Mouse (Mus musculus) embryonic facial prominence, embryonic 13.5 days (tissue): ENCODE data around the gene Cdh15. TPM values are rescaled to one million over a fixed set of nuclear protein-coding genes. Genes with fewer than 3 reads are reported as not detected.

Experiments
- ATAC-seq: fragments of 200-750 bp; cut with Nextera tagmentation; 2 replicates; pipeline ENCODE4 v1.8.0; 2017; ENCODE audit warnings: low read depth; ENCODE audit not compliant: insufficient number of reproducible peaks, insufficient read depth, low FRiP score, low TSS enrichment
- H3K27ac ChIP-seq: fragments of 300-500 bp; sonication (generic); 2 replicates; pipeline ENCODE4 v1.5.1; 2015; ENCODE audit warnings: moderate library complexity, mild to moderate bottlenecking, inconsistent platforms
- H3K27me3 ChIP-seq: fragments of 300-500 bp; sonication (generic); 2 replicates; pipeline ENCODE4 v1.6.1; 2015; ENCODE audit warnings: mild to moderate bottlenecking, inconsistent platforms
- H3K36me3 ChIP-seq: fragments of 300-500 bp; sonication (generic); 2 replicates; pipeline ENCODE4 v1.6.1; 2015; ENCODE audit warnings: mild to moderate bottlenecking, inconsistent platforms
- H3K4me1 ChIP-seq: fragments of 300-500 bp; sonication (generic); 2 replicates; pipeline ENCODE4 v1.6.1; 2015; ENCODE audit warnings: inconsistent platforms
- H3K4me2 ChIP-seq: fragments of 300-500 bp; sonication (generic); 2 replicates; pipeline ENCODE4 v1.6.1; 2015; ENCODE audit warnings: moderate library complexity, mild to moderate bottlenecking, inconsistent platforms
- H3K4me3 ChIP-seq: fragments of 300-500 bp; sonication (generic); 2 replicates; pipeline ENCODE4 v1.5.1; 2015; ENCODE audit warnings: mild to moderate bottlenecking, inconsistent platforms
- H3K9ac ChIP-seq: fragments of 300-500 bp; sonication (generic); 2 replicates; pipeline ENCODE4 v1.6.1; 2015; ENCODE audit warnings: mild to moderate bottlenecking, inconsistent platforms
- H3K9me3 ChIP-seq: fragments of 300-500 bp; sonication (generic); 2 replicates; pipeline ENCODE4 v1.6.1; 2016; ENCODE audit warnings: inconsistent platforms
- WGBS: fragments of 180-500 bp; shearing (Covaris S2); methylation state at CpG from one replicate; pipeline ENCODE4 v1.1.7; 2015; ENCODE audit warnings: mixed read lengths; 5-methylcytosine and 5-hydroxymethylcytosine counted together
- polyA plus RNA-seq: library from polyadenylated mRNA; unstranded; fragments of >200 nt; fragmentation: Nextera tagmentation; extraction: Ambion mirVana; gene quantifications from 2 replicates; pipeline ENCODE4 v1.2.1, GENCODE M21; 2015

The Cdh15 gene
- polyA plus RNA-seq, 1 experiment from 2014 or later, result 5.0 TPM

- Histone ChIP-seq H3K27me3 (no peaks in the 10 kb centered on the region), H3K27ac (no peak overlapping the region), H3K9me3 (no peaks in the 10 kb centered on the region), H3K9ac (no peak overlapping the region), H3K4me3 (no peak overlapping the region), H3K4me1 (no peaks in the 10 kb centered on the region), H3K36me3 (peaks cover 97% of the 10 kb centered on the region), H3K4me2 (no peak overlapping the region)
- ATAC-seq, result no peak
- 91% methylated on average over 12 of the region's 12 CpGs for WGBS
These were observed 45.7 kb downstream of the Cdh15 start for GRCm38 (mm10) chr8:122893451-122893850.

DNA sequence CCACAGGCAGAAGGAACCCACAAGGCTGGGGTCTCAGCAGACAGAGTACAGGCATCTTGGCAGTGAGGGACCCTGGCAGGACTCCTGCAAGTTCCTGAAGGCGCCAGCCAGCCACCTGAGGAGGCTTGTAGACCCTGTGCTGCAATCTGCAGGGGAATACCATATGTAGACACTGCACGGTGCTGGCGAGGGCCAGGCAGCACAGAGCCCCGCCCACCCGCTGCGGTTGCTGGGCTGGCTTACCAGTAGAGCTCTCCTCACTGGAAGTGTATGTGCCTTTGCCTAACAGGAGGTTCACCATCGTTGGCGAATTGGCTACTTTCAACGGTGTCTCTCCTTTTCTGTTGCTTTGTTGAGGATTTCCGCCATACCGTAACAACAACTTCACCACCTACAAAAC lies 48.6 kb downstream of the Cdh15 start:
- Histone ChIP-seq H3K27me3 (no peaks in the 10 kb centered on the region), H3K9me3 (no peaks in the 10 kb centered on the region), H3K9ac (no peak overlapping the region), H3K27ac (no peak overlapping the region), H3K4me3 (no peak overlapping the region), H3K4me2 (no peak overlapping the region), H3K4me1 (no peaks in the 10 kb centered on the region), H3K36me3 (peaks cover 93% of the 10 kb centered on the region)
- no peak for ATAC-seq
- 94% methylated on average over 11 of the region's 11 CpGs for WGBS

DNA sequence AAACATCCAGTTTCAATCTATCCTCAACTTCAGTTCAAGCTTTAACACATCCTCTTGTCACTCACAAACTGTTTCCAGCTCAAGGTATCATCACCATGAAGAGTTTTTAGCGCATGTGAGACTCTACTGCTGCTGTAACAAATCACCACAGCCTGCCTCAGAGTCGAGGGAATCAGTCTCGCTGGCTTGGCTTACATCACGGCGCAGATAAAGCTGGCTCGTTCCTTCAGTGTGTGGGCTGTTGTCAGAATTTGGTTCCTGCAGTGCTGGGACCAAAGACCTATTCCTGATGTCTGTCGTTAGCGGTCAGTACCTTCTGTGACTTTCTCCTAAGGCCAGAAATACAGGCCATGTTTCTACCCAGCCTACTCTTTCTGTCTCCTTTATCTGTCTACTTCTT lies 49.4 kb downstream of the Cdh15 start:
- Histone ChIP-seq H3K36me3 (peaks cover 84% of the 10 kb centered on the region), H3K9ac (no peak overlapping the region), H3K4me1 (no peaks in the 10 kb centered on the region), H3K4me3 (no peak overlapping the region), H3K27me3 (no peaks in the 10 kb centered on the region), H3K27ac (no peak overlapping the region), H3K9me3 (no peaks in the 10 kb centered on the region), H3K4me2 (no peak overlapping the region)
- no peak for ATAC-seq
- WGBS, result 91% methylated on average over 8 of the region's 8 CpGs

GRCm38 (mm10) chr8:122898018-122898417 lies 50.3 kb downstream of the Cdh15 start:
- Histone ChIP-seq H3K4me2 (no peak overlapping the region), H3K4me3 (no peak overlapping the region), H3K27ac (no peak overlapping the region), H3K4me1 (no peaks in the 10 kb centered on the region), H3K27me3 (no peaks in the 10 kb centered on the region), H3K36me3 (peaks cover 76% of the 10 kb centered on the region), H3K9ac (no peak overlapping the region), H3K9me3 (no peaks in the 10 kb centered on the region)
- WGBS, result 83% methylated on average over 4 of the region's 4 CpGs
- ATAC-seq, result no peak

DNA sequence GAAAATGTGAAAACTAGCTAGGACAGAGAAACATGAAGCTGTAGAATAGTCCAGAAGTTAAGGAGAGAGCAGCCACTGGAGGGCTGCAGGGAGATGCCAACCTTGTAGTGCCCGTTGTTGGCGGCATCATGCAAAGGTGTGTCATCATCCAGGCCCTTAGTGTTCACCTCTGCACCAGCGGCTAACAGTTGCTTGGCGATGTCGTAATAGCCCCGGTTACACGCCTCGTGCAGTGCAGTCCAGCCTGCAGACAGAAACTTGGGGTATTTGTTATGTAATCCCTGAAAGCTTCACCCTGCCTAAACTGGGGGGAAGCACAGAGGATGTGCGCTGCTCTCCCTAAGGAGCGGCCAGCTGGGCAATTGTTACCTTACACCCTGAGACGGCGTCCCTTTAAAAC lies 50.7 kb downstream of the Cdh15 start:
- no peak for ATAC-seq
- 95% methylated on average over 12 of the region's 12 CpGs for WGBS
- Histone ChIP-seq H3K4me1 (no peaks in the 10 kb centered on the region), H3K4me2 (no peak overlapping the region), H3K36me3 (peaks cover 72% of the 10 kb centered on the region), H3K9ac (no peak overlapping the region), H3K27ac (no peak overlapping the region), H3K4me3 (no peak overlapping the region), H3K27me3 (no peaks in the 10 kb centered on the region), H3K9me3 (no peaks in the 10 kb centered on the region)

- Histone ChIP-seq H3K27me3 (no peaks in the 10 kb centered on the region), H3K27ac (no peak overlapping the region), H3K36me3 (peaks cover 66% of the 10 kb centered on the region), H3K4me2 (no peak overlapping the region), H3K4me1 (no peaks in the 10 kb centered on the region), H3K9ac (no peak overlapping the region), H3K9me3 (no peaks in the 10 kb centered on the region), H3K4me3 (no peak overlapping the region)
- no peak for ATAC-seq
- 81% methylated on average over 5 of the region's 5 CpGs for WGBS
These were observed 51.3 kb downstream of the Cdh15 start for GRCm38 (mm10) chr8:122899085-122899484.

GRCm38 (mm10) chr8:122901476-122901875 lies 53.7 kb downstream of the Cdh15 start:
- 92% methylated on average over 7 of the region's 7 CpGs for WGBS

DNA sequence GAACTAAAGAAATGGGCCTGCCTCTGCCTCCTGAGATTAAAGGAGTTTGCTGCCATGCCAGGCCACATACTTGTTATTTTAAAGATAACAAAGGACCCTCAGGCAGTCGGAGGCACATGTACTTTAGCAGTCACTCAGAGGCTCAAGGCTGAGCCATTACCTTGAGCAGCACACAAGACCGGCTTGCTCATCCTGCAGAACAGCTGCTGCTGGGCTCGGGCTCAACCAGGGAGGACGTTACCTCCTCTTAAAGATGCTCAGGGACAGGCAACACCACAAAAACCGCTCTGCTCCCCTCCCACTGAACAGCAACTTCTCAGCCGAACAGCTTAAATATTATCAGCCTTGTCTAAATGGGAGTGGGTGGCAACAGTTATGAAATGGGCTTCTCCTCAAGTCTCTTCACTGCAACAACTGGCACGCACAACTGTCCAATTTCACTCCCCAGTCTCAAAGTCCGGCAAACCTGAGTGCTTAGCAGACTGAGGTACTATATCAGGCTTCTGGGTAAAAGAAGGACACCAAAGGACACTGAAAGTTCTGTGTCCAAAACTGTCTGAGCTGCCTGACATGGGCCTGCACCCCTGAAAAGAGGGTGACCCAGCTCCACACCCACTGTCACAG lies 54.2 kb downstream of the Cdh15 start:
- Histone ChIP-seq H3K9me3 (no peaks in the 10 kb centered on the region), H3K27ac (no peak overlapping the region), H3K27me3 (no peaks in the 10 kb centered on the region), H3K4me2 (no peak overlapping the region), H3K4me3 (no peak overlapping the region), H3K9ac (no peak overlapping the region), H3K36me3 (peaks cover 40% of the 10 kb centered on the region), H3K4me1 (peaks cover 7% of the 10 kb centered on the region; the same call in 1 of the 2 replicates)
- ATAC-seq, result no peak
- 85% methylated on average over 8 of the region's 8 CpGs for WGBS

More at GRCm38 (mm10) chr8:122901476-122901875, 53.7 kb downstream of the Cdh15 start:
- Histone ChIP-seq H3K27ac (no peak overlapping the region), H3K9ac (no peak overlapping the region), H3K36me3 (peaks cover 43% of the 10 kb centered on the region), H3K4me3 (no peak overlapping the region), H3K4me1 (peaks cover 4% of the 10 kb centered on the region; the same call in 1 of the 2 replicates), H3K27me3 (no peaks in the 10 kb centered on the region), H3K9me3 (no peaks in the 10 kb centered on the region), H3K4me2 (no peak overlapping the region)
- no peak for ATAC-seq

- H3K36me3 ChIP-seq, result peaks cover 40% of the 10 kb centered on the region
- WGBS, result 89% methylated on average over 3 of the region's 3 CpGs
These were observed 54.8 kb downstream of the Cdh15 start for GRCm38 (mm10) chr8:122902581-122902980.

DNA sequence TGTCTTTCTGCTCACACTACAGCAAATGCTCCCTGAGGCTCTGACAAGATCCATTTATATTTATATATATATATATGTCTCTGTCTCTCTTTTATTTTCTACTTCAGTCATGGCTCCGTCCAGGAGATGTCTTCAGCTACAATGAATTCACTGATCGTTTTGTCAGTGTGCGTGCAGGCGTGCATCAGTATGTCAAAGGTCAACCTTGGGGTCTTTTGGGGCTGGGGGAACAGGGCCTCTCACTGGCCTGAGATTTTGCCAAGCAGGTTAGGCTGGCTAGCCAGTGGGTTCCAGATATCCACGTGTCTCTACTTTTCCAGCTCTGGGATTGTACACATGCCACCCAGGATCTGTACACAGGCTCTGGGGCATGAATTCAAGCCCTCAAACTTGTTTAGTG lies 55.2 kb downstream of the Cdh15 start:
- no peak overlapping the region for H3K9ac ChIP-seq
- WGBS, result 65% methylated on average over 5 of the region's 5 CpGs

More at GRCm38 (mm10) chr8:122902581-122902980, 54.8 kb downstream of the Cdh15 start:
- no peaks in the 10 kb centered on the region for H3K27me3 ChIP-seq
- no peak overlapping the region for H3K4me2 ChIP-seq
- ATAC-seq, result no peak
- H3K4me3 ChIP-seq, result no peak overlapping the region
- no peak overlapping the region for H3K9ac ChIP-seq
- H3K27ac ChIP-seq, result no peak overlapping the region
- H3K9me3 ChIP-seq, result no peaks in the 10 kb centered on the region
- peaks cover 7% of the 10 kb centered on the region; the same call in 1 of the 2 replicates for H3K4me1 ChIP-seq

DNA sequence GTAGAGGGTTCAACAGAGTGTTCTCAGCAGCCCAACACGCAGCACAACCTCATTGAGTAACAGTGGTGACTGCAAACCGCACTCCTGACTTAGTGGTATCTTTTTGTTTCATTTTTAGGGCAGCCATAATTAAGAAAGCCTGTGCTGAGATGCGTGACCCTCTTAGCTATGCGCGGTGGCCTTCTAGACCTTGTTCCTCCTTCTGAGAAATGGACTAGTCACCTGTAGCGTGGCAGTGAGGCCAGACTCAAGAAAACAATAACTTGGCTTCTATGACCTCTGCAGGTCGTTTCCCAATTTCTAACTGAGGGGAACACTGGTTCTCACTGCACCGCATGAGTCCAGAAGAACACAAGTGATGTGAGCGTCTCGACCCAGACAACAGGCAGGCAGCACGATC lies 56.7 kb downstream of the Cdh15 start:
- H3K9ac ChIP-seq, result no peak overlapping the region
- H3K27ac ChIP-seq, result no peak overlapping the region
- ATAC-seq, result no peak
- no peaks in the 10 kb centered on the region for H3K27me3 ChIP-seq
- no peak overlapping the region for H3K4me3 ChIP-seq
- peaks cover 30% of the 10 kb centered on the region for H3K36me3 ChIP-seq
- H3K9me3 ChIP-seq, result no peaks in the 10 kb centered on the region
- WGBS, result 89% methylated on average over 11 of the region's 11 CpGs
- H3K4me1 ChIP-seq, result peaks cover 7% of the 10 kb centered on the region; the same call in 1 of the 2 replicates
- H3K4me2 ChIP-seq, result no peak overlapping the region

More for the DNA sequence above, 55.2 kb downstream of the Cdh15 start:
- no peak for ATAC-seq
- peaks cover 7% of the 10 kb centered on the region; the same call in 1 of the 2 replicates for H3K4me1 ChIP-seq
- H3K9me3 ChIP-seq, result no peaks in the 10 kb centered on the region
- H3K4me2 ChIP-seq, result no peak overlapping the region
- no peak overlapping the region for H3K27ac ChIP-seq
- no peaks in the 10 kb centered on the region for H3K27me3 ChIP-seq
- H3K4me3 ChIP-seq, result no peak overlapping the region
- H3K36me3 ChIP-seq, result peaks cover 40% of the 10 kb centered on the region

GRCm38 (mm10) chr8:122905346-122905745 lies 57.6 kb downstream of the Cdh15 start:
- peaks cover 7% of the 10 kb centered on the region; the same call in 1 of the 2 replicates for H3K4me1 ChIP-seq
- ATAC-seq, result no peak
- no peaks in the 10 kb centered on the region for H3K9me3 ChIP-seq
- no peak overlapping the region for H3K4me2 ChIP-seq
- H3K4me3 ChIP-seq, result no peak overlapping the region
- H3K27me3 ChIP-seq, result no peaks in the 10 kb centered on the region
- H3K36me3 ChIP-seq, result peaks cover 22% of the 10 kb centered on the region
- H3K9ac ChIP-seq, result no peak overlapping the region
- WGBS, result 87% methylated on average over 4 of the region's 4 CpGs
- no peak overlapping the region for H3K27ac ChIP-seq
